Mouse (Mus musculus) spleen, adult 2 months (tissue): ENCODE measurements around the gene Hormad1.

Source experiments
- CTCF ChIP-seq: fragments of 200-500 bp; IDR thresholded peaks from 2 replicates; pipeline ENCODE4 v1.5.1; 2011; ENCODE audit warnings: mild to moderate bottlenecking, inconsistent platforms; ENCODE audit not compliant: insufficient read depth, insufficient read length, insufficient replicate concordance; ENCODE audit errors: extremely low read depth
- POLR2A ChIP-seq: fragments of 200-500 bp; IDR thresholded peaks from 2 replicates; pipeline ENCODE4 v1.6.1; 2011; ENCODE audit warnings: low read depth, low read length, inconsistent platforms

- TF ChIP-seq CTCF = peak; percentile 24; the same call in 1 of the 2 replicates
- no peak for TF ChIP-seq POLR2A
Observed at GRCm38 (mm10) chr3:95632648-95633588, 73.4 kb downstream of the Hormad1 start.
